Mouse (Mus musculus): Measurements from ENCODE around the gene Ddi2.

DNA sequence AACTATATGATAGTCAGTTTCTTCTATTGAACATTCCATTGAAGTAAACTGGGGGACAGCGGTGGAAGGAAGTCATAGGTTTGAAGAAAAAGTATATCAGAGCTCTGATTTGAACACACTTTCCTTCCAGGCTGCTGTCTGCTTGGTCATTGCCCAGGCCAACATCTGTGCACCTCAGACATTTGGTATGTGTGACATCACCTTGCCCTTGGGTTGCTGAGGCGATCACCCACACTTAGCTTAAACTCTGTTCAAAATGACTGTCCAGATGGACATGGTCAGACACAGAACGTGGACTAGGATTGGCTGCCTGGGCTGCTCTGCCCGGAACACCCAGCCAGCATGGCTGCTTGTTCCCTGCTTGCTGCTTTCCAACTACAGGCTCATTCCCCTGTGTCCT is 19.2 kb upstream of the Ddi2 start:
- TF ChIP-seq CTCF (IDR thresholded peaks at IDR 0.05; ENCODE audit: low read depth, low read length) (no peak), POLR2A (IDR thresholded peaks at IDR 0.05; ENCODE audit: borderline replicate concordance, low read depth, low read length) (no peak)

Measured in bone marrow macrophage, adult 2 months (primary cell).